Mouse (Mus musculus): ENCODE results near the gene Camta1.

Gene Camta1

DNA sequence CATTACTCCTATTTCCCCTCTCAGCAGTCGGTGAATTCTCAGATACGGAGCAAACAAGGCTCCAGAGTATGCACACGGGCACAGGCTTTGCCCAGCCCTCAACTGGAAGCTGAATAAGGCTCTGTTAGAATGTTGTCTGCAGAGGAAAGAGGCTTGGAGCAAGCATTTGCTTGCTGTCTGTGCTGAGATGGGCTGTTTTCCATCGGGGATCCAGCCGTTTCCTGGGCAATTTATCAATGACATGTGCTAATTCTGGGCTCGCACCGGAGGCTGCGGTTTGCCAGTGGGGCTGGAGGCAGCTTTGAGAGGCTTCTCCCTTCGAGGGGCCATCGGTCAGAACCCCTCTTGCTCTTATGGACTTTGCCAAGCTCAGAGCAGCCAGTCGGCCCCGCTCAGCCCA lies 506.2 kb downstream of the Camta1 start:
- DNase-seq: no peak

DNA sequence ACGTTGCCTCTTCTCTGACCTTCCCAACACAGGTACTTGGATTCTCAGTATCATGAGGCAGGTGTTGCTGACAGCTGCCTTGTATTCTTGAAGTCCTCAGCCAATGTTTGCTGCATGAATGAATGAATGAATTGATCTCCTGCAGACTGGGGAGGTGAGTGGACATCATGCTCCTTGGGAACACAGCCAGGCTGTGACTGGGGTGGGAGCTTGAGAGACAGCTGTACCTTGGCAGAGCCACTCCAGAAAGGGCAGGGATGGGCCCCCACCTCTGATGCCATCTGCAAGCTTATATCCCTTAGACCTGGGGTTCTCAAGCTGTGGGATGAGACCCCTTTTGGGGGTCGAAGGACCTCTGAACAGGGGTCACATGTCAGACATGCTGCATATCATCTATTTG lies 508.9 kb downstream of the Camta1 start:
- no peak for DNase-seq

DNA sequence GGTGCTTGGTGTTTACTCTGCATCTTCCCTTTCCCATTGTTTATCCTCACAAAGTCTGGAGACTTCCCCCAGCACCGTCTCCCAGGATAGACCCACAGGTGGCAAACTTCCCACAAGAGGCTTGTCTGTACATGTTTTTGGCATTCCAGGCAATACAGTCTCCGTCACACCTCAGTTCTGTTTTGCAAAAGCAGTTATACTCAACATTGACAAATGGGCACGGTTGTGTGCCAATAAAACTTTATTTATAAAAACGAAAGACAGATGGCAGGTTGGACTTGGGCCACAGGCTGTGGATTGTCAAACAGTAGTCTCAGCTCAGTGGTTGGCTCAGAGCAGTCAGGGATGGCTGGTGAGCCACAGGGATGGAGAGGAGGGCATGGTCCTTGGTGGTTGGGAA lies 509.4 kb downstream of the Camta1 start:
- no peak for DNase-seq

DNA sequence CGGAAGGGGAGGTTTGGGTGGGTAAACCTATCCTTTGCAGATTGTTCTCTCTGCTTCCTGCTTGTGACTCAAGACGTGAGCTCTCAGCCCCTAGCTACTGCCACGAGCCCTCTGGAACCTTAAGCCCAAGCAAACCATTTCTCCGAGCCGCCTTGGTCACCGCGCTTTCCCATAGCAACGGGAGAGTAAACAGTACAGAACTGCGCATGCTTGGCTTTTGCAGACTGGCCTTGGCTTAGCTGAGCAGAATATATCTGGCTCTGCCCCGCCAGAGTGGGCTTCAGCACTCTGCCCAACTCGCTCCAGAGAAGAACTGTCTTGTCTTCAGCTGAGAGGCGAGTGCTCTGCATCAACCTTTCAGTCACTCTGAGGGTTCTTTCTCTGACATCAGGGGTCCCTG lies 509.9 kb downstream of the Camta1 start:
- peak; percentile 9 for DNase-seq

DNA sequence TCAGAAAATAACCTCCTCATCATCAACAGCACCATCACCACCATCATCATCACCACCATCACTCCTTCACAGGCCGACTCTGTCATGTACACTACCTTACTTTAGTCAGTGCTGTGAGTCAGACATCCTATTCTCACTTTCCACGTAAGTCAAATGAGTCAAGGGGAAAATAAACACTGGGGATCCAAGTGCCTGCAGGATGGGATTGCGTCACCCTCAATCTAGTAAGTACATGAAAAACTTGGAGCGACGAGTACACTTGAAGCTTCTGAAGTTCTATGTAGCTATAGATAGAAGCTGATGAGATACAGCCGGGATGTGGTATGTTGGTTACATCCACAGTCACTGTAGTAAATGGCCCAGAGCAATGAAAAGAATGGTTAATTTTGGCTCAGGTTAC lies 514.1 kb downstream of the Camta1 start:
- no peak for DNase-seq

DNA sequence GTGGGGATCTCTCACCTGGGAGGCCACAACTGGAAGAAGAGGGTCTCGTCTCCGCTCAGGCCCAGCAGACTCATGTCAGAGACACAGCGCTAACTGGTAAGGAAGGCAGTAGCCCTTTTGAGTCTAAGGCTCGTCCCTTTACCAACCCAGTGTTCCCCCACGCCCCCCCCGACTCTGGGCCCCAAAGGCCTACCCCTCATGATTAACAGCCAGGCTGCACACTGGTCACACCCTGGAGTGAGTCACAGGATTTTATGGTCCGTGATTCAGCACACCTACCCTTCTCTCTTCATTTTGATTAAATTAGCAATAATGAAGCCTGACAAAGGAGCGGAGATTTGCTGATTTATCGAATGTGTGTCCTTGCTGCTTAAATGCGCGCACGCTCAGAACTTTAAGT lies 515.0 kb downstream of the Camta1 start:
- no peak for DNase-seq

DNA sequence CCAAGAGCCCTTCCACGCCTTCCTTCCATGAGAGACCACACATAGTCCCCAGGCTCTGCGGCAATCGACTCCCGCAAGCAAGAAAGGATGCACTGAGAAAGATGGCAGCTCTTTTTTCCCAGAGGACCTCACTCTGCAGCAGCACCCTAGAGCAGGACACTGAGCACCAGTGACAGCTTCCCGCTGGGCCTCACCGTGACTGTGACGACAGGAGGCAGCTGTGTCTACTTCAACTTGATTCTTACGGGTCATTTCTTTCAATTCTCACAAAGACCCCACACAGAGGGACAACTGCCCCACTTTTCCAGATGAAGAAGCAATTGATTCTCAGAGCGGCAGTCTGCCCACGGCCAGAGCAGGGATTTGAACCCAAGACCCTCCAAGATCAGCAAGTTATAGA lies 516.9 kb downstream of the Camta1 start:
- no peak for DNase-seq

DNA sequence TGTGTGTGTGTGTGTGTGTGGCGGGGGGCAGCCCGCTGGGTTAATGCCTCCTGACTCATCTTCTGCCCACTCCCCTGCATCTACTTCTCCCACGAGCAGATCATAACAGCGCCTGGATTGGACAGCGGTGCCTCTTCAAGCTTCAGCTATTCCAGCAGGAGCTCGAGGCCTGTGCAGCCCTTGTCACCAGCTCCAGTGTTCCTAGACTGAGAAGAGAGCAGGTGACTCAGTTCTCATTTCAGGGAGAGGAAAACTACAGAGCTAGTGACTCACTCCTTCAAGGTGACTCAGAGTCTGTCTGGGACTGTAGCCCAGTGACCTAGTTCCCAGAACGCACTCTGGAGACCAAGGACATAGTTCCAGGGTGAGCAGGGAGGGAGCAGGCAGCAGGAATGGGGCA lies 522.3 kb downstream of the Camta1 start:
- DNase-seq: no peak

DNA sequence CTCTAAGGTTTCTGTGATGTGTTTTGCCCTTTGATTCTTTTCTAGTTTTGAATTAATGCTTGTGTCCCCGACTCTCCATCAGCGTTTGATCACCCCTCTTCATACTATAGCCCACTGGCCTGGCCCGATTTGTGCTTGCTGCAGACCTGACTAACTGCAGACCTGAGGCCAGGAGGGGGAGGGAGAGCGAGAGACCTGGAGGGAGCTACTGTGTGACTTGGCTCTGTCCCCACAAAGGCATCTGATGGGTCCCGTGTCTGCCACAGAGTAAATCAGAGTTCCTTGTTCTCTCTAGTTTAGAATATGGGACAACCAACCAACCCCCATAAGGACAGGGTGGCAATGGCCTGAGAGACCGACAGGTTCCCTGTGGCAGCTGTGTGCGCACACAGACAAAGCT lies 522.7 kb downstream of the Camta1 start:
- no peak for DNase-seq

DNA sequence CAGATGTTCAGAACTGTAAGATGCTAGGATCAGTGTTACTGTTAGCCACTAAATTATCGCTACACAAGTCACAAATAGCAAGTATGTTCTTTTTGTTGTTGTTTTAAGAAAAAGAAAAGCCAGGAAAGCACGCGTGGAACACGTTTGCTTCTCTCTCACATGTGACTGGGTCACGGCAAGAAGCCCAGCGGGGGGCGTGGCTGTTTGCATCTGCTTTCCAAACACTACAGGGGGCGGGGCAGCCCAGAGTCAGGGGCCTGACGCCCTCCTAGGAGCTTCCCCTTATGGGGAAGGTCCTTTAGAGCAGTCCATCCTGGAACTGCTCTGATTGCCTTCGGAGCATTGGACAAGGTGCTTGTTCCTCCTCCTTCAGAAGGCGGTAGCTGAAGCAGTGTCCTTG lies 524.1 kb downstream of the Camta1 start:
- no peak for DNase-seq

DNA sequence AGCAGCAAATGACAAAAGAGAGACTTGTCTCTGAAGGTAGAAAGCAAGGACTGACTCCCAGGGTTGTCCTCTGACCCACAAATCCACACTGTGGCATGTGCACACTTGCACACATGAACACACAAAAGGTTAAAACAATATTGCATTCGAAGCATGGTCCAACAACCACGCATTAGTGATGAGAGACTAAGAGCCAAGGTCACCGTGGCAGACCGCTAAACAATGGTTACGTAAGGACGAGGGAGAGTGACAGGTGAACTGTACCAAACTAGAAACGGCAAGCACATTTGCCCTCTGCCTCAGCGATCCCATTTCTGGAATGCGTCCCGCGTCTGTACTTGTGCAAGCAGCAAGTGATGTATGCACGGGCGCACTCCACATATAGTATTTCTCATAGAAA lies 525.3 kb downstream of the Camta1 start:
- no peak for DNase-seq

DNA sequence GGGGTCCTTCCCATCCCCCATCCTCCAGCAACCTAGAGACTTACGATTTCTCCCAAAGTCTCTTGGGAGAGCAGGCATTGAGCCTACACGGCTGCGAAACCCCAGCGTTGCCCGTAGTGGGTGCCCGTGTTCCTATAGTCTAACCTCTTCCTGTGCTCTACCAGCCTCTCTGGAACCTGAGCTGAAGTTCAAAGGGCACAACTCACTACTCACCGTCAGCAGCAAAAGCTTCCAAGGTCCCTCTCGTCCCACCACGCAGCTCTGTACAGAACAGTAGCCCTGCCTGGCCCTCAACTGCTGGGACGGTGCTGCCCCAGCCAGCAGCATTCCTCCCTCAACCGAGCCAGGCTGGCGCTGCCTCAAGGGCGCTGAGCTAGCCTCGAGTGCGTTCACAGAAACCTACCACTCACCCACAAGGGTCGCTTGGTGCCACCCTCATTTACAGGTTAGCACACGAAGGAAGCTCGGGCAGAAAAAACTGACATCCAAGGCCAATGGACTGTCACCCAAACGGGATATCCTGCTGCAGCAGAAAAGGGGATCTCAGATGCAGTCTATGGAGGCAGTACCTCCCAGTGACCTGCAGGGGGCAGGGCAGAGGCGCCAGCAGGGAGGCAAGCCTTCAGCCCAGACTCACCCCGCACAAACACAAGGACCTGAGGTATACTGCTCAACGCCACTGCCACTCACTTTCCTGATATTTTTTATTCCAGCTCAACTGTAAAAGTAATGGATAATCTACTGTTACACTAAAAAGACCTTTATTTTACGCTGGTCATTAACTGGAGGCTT lies 526.5 kb downstream of the Camta1 start:
- peak; percentile 29 for DNase-seq

DNA sequence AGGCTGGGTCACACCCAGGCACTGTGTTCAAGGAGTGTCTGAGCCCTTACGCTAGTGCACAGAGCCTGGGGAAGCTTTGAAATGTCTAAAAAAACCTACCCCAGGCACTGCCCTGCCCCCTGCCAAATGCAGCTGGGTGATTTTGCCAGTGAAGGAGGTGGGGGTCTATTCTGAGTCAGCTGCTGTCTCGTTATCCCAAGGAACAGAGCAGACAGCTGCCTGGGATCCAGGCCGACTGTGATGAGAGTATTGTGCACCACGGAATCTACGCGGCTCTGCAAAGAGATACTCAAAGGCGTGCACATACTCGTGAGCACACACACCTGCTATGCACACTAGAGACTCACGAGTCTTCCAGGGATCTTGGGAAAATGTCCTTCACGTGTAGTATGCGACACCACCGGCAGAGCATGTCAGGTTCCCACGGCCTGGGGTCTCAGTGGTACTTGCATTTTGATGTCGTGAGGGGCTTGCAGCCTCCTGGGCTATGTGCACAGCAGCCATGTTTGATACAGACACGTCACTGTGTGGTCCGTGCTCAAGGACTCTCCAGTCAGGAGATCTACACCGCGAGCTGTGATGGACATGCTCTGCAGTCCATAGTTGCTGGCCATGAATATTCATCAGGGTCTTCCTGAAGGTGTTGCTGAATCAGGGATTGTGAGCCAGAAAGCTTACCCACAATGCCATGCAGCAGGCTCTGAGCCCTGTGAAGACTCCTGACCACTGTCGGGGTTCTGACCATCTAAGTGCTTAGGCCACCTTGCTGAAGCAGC lies 529.4 kb downstream of the Camta1 start:
- no peak for DNase-seq

DNA sequence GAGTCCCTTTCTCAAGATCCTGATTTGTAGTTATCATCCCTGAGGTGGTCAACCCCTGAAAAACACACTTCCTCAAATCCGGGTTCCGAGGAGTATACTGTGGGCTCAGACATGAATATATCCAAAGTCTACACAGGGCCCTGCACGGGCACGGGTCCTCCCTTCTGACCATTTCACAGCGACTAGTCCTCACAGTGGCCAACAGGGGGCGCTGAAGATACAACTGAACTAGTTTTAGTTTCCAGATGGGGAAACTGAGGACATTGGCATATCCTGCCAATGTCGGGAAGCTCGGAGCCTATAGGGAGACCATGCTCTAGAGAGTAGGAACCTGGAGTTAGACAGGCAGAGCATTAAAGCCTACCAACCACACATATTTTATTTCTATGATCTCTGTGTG lies 530.7 kb downstream of the Camta1 start:
- DNase-seq: no peak

DNA sequence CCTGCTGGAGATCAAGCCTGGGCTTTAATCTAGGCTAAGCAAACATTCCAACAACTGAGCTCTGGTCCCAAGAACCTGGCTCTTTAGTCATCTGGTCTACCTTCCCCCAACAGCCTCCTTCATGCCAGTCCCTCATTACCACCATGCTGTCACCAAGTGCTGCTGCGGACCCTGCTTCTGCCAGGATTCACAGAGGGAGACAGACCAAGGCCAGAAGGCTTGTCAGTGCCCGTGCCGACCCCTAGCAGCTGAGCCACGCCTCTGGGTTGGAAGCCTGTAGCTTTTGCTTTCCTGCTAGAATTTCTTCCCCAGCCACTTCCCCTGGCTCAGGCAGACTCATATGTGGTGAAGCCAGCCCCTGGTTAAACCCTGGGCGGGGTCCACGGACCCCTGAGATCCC lies 533.6 kb downstream of the Camta1 start:
- no peak for DNase-seq

DNA sequence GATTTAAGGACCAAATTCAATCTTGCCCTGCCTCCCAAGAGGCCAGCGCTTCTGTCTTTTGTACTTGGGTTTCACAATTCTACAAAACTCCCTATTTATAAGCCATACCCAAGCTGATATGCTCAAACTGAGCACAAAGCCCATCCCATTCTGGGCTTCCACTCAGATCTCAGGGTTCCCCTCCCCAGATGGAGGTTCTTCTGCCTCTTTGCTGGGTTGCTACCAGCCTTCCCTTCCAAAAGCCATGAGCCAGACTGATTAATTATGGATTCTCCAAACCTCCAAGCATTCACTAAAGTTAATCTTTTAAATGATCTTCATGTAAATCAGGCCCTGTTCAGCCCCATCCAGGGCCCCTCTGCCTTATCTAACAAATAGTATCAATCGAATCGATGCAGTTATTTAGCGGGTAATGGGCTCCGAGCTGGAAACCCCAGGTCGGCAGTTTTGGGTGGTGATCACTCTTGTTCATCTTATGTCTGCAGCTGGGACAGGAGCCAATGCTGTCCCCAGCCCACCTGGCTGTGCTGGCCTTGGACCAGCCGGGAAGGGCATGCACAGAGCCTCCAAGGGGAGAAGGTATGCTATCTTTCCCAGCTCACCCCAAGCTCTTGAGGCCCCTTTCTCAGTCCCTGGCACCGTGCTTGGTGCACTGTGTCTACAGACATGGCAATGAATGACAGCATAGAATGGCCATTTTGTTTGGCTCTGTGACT lies 534.5 kb downstream of the Camta1 start:
- DNase-seq: no peak

DNA sequence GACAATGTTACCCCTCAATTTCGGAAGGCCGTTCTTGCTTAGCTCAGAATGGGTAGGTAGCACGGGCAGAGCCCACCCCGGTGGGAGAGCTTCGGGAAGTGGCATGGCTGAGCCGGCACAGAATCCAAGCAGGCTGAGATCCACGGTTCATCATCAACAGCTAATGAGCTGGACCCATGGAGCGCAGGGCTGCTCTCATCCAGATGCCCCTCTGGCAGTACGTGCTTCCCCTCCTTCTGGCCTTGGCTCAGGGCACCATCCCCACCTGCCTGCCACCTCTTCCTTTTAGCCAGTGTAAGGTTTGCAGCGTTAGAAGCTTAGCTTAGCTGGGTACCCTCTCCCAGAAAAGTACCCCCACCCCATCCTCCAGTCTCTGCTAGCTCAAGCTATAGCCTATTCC lies 545.2 kb downstream of the Camta1 start:
- no peak for DNase-seq

DNA sequence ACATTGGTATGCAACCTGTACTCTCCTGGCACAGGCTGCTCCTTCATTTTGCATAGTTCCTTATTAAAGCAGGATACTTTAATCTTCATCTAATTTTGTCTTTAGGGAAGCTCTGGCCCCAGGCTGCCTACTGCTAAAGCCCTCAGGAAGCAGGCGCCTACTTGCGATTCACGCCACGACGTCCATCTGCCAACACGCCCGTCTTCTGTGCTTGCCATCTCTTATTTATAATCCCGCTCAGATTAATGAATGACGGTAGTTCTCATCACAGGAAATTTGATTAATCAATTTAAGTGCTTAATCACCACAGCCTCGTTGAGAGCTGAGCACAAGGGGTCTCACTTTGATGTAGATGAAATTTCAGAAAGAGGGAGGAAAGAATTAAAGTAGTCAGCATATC lies 546.0 kb downstream of the Camta1 start:
- DNase-seq: no peak

DNA sequence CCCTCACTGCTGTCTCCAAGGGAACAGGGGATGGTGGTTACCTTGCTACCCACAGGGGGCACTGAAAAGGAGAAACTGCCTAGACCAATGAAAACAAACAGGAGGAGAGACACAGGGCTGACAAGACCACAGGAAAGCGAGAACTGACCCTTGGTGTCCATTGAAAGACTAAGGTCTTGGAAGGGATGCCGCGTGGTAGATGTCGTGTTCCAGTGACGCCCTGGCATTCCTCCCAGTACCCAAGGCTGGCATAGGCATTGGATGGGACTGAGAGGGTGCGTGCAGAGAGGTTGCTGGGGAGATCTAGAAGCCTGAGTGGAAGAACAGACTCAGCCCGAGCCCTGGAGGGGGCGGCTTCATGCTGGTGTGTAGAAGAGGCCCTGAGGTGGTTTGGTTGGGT lies 550.9 kb downstream of the Camta1 start:
- DNase-seq: no peak

DNA sequence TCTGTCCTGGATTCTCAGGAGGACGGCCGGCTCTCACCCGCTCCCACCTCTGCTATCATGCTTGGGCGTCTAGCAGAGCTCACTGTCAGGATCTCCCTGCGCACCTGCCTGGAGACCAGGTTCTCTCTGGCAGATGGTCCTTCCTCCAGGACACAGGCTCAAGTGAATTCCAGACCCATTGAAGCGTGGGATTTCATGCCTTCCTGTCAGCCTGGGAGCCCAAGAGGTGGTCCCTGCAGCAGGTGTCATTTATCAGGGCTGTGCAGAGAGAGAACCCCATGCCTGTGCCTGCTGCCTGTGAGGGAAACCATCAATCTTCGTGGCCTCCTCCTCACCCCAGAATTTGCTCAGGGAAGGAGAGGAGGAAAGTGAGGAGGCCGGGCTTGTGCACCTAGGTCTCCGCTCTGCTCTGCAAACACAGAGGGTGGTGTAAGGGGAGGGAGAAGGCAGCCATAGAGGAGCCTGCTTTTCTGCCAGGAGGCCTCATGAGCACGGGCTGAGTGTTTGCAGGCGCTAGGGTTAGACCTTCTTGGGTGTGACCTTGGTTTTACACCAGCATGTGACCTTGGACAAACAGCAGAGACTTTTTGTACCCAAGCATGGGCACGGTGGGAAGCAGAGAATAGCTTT lies 551.5 kb downstream of the Camta1 start:
- DNase-seq: no peak

DNA sequence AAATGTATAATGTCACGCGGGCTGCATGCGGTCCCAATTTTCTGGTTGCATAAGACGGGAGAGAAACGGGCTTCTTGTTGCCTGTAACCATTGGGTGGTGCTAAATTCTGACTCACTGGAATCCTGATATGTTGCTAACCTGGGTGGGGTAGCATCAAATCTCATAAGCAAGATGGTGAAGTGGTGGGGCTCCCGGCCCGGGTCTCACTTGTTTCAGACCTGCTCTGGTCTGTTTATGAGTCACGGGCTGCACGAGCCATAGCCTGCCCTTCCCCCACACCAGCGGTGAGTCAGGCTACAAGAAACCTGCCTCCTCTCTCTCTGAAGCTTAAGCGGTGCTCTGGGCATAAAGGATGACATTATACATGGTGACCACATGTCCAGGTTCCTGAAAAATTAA lies 554.8 kb downstream of the Camta1 start:
- no peak for DNase-seq

DNA sequence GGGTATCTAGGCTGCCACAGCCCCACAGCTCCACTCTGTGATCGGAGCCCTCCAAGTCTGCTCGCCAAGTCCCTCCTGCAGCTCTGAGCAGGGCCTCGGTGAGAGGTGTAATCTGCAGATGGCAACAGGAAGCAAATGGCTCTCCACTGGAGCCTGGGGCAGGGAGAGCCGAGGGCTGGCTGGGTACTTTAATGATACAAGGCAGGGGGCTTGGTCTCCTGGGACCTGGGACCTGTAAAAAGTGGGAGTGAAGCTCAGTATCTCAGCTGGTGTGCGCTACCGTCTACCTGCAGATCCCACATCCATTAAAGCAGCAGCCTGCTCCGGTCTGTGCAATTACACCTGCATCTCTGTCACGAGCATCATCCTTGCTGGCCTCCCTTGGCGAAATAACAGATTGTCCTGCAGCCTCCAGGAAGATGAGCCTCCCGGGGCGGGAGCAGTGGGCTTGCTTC lies 555.3 kb downstream of the Camta1 start:
- no peak for DNase-seq

DNA sequence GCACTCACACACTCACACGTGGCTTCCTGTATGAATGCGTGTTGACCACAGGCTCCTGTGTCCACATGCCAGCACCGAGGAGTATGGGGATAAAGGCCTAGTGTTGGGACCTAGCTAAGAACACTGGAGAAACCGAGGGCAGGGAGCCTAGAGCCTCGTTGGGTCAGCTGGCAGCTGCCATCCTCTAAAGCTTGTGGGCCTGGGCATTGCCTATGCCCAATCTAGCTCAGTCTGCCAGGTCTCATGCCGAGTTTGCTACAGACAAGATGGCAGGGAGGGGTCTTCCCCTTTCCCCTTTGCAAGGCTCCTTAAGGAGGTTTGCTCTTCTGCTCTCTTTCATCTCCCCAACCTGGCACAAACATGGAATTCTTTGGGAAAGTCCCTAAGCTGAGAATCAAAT lies 555.9 kb downstream of the Camta1 start:
- DNase-seq: no peak

Measured in lung, postnatal 14 days (tissue).